Mouse (Mus musculus): ENCODE measurements around the gene Stk19. TPM values are rescaled to one million over a fixed set of nuclear protein-coding genes. Genes with fewer than 3 reads are reported as not detected.

Gene Stk19
- total and polyA plus RNA-seq, 2 experiments from 2014 or later: 25.8 to 48.6 TPM

DNA sequence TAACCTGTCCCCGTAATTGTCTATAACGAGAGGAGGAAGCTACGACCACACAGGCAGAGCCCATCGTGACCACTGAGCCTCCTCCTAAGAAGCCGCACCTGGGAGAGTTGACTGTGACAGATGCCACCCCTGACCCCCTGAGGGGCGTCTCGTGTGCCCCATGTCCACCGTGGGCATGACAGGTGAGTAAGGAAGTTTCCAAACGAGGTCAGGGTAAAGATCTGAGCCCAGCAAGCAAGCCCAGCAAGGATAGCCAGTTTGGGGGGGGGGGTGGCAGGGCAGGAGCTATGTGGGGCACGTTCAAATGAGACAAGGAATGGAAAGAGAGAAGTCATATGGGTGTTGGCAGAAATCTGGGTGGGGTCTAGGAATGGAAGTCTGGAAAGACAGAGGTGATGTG lies 41.7 kb downstream of the Stk19 start:
- H3K27ac ChIP-seq (ENCODE audit: low read depth, low read length): no peak overlapping the region
- 91% methylated on average over 10 of the region's 10 CpGs for WGBS
- no peak for TF ChIP-seq CTCF (IDR thresholded peaks at IDR 0.05)

DNA sequence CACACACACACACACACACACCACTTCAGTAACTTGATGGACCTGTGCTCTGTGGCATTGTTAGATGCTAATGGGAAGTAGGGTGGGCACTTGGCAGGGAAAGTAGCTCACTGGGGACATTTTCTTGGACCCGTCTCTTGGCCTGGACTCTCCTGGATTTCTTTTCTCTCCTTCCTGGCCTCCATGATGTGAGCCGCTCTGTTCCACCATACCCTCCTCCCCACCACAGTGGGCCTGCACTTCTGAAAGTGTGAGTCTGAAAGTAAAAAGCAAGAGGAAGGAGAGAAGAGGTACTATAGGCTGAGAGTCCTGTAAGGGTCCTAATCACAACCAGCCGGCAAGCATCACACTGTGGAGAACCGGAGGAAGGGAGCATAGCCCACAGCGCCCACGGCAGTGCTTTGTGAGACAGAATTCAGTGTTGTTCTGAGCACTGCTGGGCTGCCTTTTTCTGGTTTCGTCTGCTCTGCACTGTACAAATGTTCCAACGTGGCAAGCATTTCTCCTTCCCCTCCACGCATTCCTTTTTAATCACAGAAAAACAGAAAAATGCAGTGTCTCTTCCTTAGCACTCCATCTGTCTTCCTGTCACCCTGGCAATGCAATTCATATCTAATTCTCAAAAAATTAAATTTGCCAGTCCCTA lies 58.9 kb downstream of the Stk19 start:
- WGBS: 77% methylated on average over 9 of the region's 9 CpGs
- Histone ChIP-seq H3K4me3 (ENCODE audit: low read depth, low read length) (no peak overlapping the region), H3K9me3 (ENCODE audit: low read length) (0 out of 2 replicates have a peak, but pooled peaks cover 9% of the 10 kb centered on the region), H3K36me3 (ENCODE audit: insufficient read depth, low read length) (no peaks in the 10 kb centered on the region), H3K27ac (ENCODE audit: low read depth, low read length) (no peak overlapping the region), H3K4me1 (ENCODE audit: insufficient read depth, low read length) (no peaks in the 10 kb centered on the region), H3K4me2 (ENCODE audit: low read depth, low read length, poor library complexity, severe bottlenecking) (no peak overlapping the region), H3K9ac (replicated peaks; ENCODE audit: low read length, poor library complexity, severe bottlenecking) (no peak overlapping the region), H3K27me3 (ENCODE audit: insufficient read depth, low read length) (no peaks in the 10 kb centered on the region)
- DNase-seq (ENCODE audit: low spot score): peak; percentile 1
- ATAC-seq (ENCODE audit: low FRiP score): no peak
- no peak for TF ChIP-seq CTCF (IDR thresholded peaks at IDR 0.05)

More for the DNA sequence above, 41.7 kb downstream of the Stk19 start:
- no peak for ATAC-seq (ENCODE audit: low FRiP score)
- Histone ChIP-seq H3K9me3 (ENCODE audit: low read length) (no peaks in the 10 kb centered on the region), H3K9ac (replicated peaks; ENCODE audit: low read length, poor library complexity, severe bottlenecking) (no peak overlapping the region), H3K4me1 (ENCODE audit: insufficient read depth, low read length) (no peaks in the 10 kb centered on the region), H3K4me3 (ENCODE audit: low read depth, low read length) (no peak overlapping the region), H3K27me3 (ENCODE audit: insufficient read depth, low read length) (no peaks in the 10 kb centered on the region), H3K4me2 (ENCODE audit: low read depth, low read length, poor library complexity, severe bottlenecking) (no peak overlapping the region), H3K36me3 (ENCODE audit: insufficient read depth, low read length) (no peaks in the 10 kb centered on the region)
- DNase-seq (ENCODE audit: low spot score): no peak

Small RNA genes lying within 50 kb of the gene (microRNA-seq; reads per million reads assigned to microRNA genes)
- not detected for gene Mir6970 (ENCODE audit: borderline number of aligned reads)
- 2.3 reads per million for gene Mir6971 (ENCODE audit: borderline number of aligned reads)
- not detected for gene Mir6972 (ENCODE audit: borderline number of aligned reads)

Other genes with a start within 250 kb of the Stk19 start
Only the 30 nearest of the 39 such genes appear.
- 3.2 and 6.0 TPM in 2 replicates for gene Egfl8, start 221.0 kb downstream of the Stk19 start, total RNA-seq (2014; rRNA removed)
- gene Egfl8, start 221.0 kb downstream of the Stk19 start, polyA plus RNA-seq (2015; fragmentation: Nextera tagmentation; extraction: Ambion mirVana): 4.9 and 5.0 TPM in 2 replicates
- 21.1 and 31.0 TPM in 2 replicates for gene Ppt2, start 208.4 kb downstream of the Stk19 start, total RNA-seq (2014; rRNA removed)
- gene Ppt2, start 208.4 kb downstream of the Stk19 start, polyA plus RNA-seq (2015; fragmentation: Nextera tagmentation; extraction: Ambion mirVana): 18.0 and 20.8 TPM in 2 replicates
- 9.1 and 15.1 TPM in 2 replicates for gene Prrt1, start 207.4 kb downstream of the Stk19 start, total RNA-seq (2014; rRNA removed)
- gene Prrt1, start 207.4 kb downstream of the Stk19 start, polyA plus RNA-seq (2015; fragmentation: Nextera tagmentation; extraction: Ambion mirVana): 13.3 and 14.0 TPM in 2 replicates
- gene Fkbpl, start 192.2 kb downstream of the Stk19 start, total RNA-seq (2014; rRNA removed): 6.2 and 7.2 TPM in 2 replicates
- gene Fkbpl, start 192.2 kb downstream of the Stk19 start, polyA plus RNA-seq (2015; fragmentation: Nextera tagmentation; extraction: Ambion mirVana): 10.7 and 12.9 TPM in 2 replicates
- gene Atf6b, start 189.8 kb downstream of the Stk19 start, total RNA-seq (2014; rRNA removed): 47.9 and 57.4 TPM in 2 replicates
- gene Atf6b, start 189.8 kb downstream of the Stk19 start, polyA plus RNA-seq (2015; fragmentation: Nextera tagmentation; extraction: Ambion mirVana): 83.0 and 86.0 TPM in 2 replicates
- gene Tnxb, start 166.4 kb downstream of the Stk19 start, total RNA-seq (2014; rRNA removed): 3.5 and 4.2 TPM in 2 replicates
- gene Tnxb, start 166.4 kb downstream of the Stk19 start, polyA plus RNA-seq (2015; fragmentation: Nextera tagmentation; extraction: Ambion mirVana): 0.26 and 0.30 TPM in 2 replicates
- 1.2 and 1.5 TPM in 2 replicates for gene C4b, start 93.1 kb downstream of the Stk19 start, total RNA-seq (2014; rRNA removed)
- 0.67 and 0.76 TPM in 2 replicates for gene C4b, start 93.1 kb downstream of the Stk19 start, polyA plus RNA-seq (2015; fragmentation: Nextera tagmentation; extraction: Ambion mirVana)
- gene Cyp21a1, start 32.4 kb downstream of the Stk19 start, total RNA-seq (2014; rRNA removed): not detected in 2 replicates
- gene Cyp21a1, start 32.4 kb downstream of the Stk19 start, polyA plus RNA-seq (2015; fragmentation: Nextera tagmentation; extraction: Ambion mirVana): not detected in 2 replicates
- gene Dxo, start 74 bp upstream of the Stk19 start, total RNA-seq (2014; rRNA removed): 34.5 and 40.7 TPM in 2 replicates
- gene Dxo, start 74 bp upstream of the Stk19 start, polyA plus RNA-seq (2015; fragmentation: Nextera tagmentation; extraction: Ambion mirVana): 56.4 and 59.1 TPM in 2 replicates
- gene Skiv2l, start 13.3 kb upstream of the Stk19 start, total RNA-seq (2014; rRNA removed): 81.5 and 98.8 TPM in 2 replicates
- 45.1 and 50.2 TPM in 2 replicates for gene Skiv2l, start 13.3 kb upstream of the Stk19 start, polyA plus RNA-seq (2015; fragmentation: Nextera tagmentation; extraction: Ambion mirVana)
- 33.1 and 35.1 TPM in 2 replicates for gene Nelfe, start 13.4 kb upstream of the Stk19 start, total RNA-seq (2014; rRNA removed)
- gene Nelfe, start 13.4 kb upstream of the Stk19 start, polyA plus RNA-seq (2015; fragmentation: Nextera tagmentation; extraction: Ambion mirVana): 57.7 and 60.2 TPM in 2 replicates
- gene Cfb, start 25.6 kb upstream of the Stk19 start, total RNA-seq (2014; rRNA removed): 0.09 TPM in 1 of 2 replicates, not detected in the other
- gene Cfb, start 25.6 kb upstream of the Stk19 start, polyA plus RNA-seq (2015; fragmentation: Nextera tagmentation; extraction: Ambion mirVana): 1.0 and 1.9 TPM in 2 replicates
- gene Zbtb12, start 42.5 kb upstream of the Stk19 start, total RNA-seq (2014; rRNA removed): 36.9 and 39.1 TPM in 2 replicates
- 7.0 and 8.1 TPM in 2 replicates for gene Zbtb12, start 42.5 kb upstream of the Stk19 start, polyA plus RNA-seq (2015; fragmentation: Nextera tagmentation; extraction: Ambion mirVana)
- not detected in 2 replicates for gene Gm20547, start 45.1 kb upstream of the Stk19 start, total RNA-seq (2014; rRNA removed)
- gene Gm20547, start 45.1 kb upstream of the Stk19 start, polyA plus RNA-seq (2015; fragmentation: Nextera tagmentation; extraction: Ambion mirVana): 0.10 and 0.25 TPM in 2 replicates
- 2.9 and 3.1 TPM in 2 replicates for gene C2, start 61.3 kb upstream of the Stk19 start, total RNA-seq (2014; rRNA removed)
- 6.0 and 7.0 TPM in 2 replicates for gene C2, start 61.3 kb upstream of the Stk19 start, polyA plus RNA-seq (2015; fragmentation: Nextera tagmentation; extraction: Ambion mirVana)
- 312 and 375 TPM in 2 replicates for gene Ehmt2, start 61.5 kb upstream of the Stk19 start, total RNA-seq (2014; rRNA removed)
- 58.8 and 69.0 TPM in 2 replicates for gene Ehmt2, start 61.5 kb upstream of the Stk19 start, polyA plus RNA-seq (2015; fragmentation: Nextera tagmentation; extraction: Ambion mirVana)
- 0.49 TPM in 1 of 2 replicates, not detected in the other for gene Slc44a4, start 77.5 kb upstream of the Stk19 start, total RNA-seq (2014; rRNA removed)
- 0.11 TPM in 1 of 2 replicates, not detected in the other for gene Slc44a4, start 77.5 kb upstream of the Stk19 start, polyA plus RNA-seq (2015; fragmentation: Nextera tagmentation; extraction: Ambion mirVana)
- 43.3 and 96.3 TPM in 2 replicates for gene Neu1, start 94.3 kb upstream of the Stk19 start, total RNA-seq (2014; rRNA removed)
- 42.7 and 47.3 TPM in 2 replicates for gene Neu1, start 94.3 kb upstream of the Stk19 start, polyA plus RNA-seq (2015; fragmentation: Nextera tagmentation; extraction: Ambion mirVana)
- gene Hspa1b, start 122.3 kb upstream of the Stk19 start, total RNA-seq (2014; rRNA removed): 16.8 and 18.2 TPM in 2 replicates
- 0.47 and 0.79 TPM in 2 replicates for gene Hspa1b, start 122.3 kb upstream of the Stk19 start, polyA plus RNA-seq (2015; fragmentation: Nextera tagmentation; extraction: Ambion mirVana)
- gene Gm20481, start 133.0 kb upstream of the Stk19 start, total RNA-seq (2014; rRNA removed): not detected in 2 replicates
- gene Gm20481, start 133.0 kb upstream of the Stk19 start, polyA plus RNA-seq (2015; fragmentation: Nextera tagmentation; extraction: Ambion mirVana): not detected in 2 replicates
- gene Hspa1a, start 135.2 kb upstream of the Stk19 start, total RNA-seq (2014; rRNA removed): 34.9 TPM in 2 replicates
- gene Hspa1a, start 135.2 kb upstream of the Stk19 start, polyA plus RNA-seq (2015; fragmentation: Nextera tagmentation; extraction: Ambion mirVana): 18.2 and 19.8 TPM in 2 replicates
- gene Hspa1l, start 135.8 kb upstream of the Stk19 start, total RNA-seq (2014; rRNA removed): 1.4 and 1.6 TPM in 2 replicates
- 0.73 and 0.81 TPM in 2 replicates for gene Hspa1l, start 135.8 kb upstream of the Stk19 start, polyA plus RNA-seq (2015; fragmentation: Nextera tagmentation; extraction: Ambion mirVana)
- 17.6 and 35.3 TPM in 2 replicates for gene Lsm2, start 144.9 kb upstream of the Stk19 start, total RNA-seq (2014; rRNA removed)
- gene Lsm2, start 144.9 kb upstream of the Stk19 start, polyA plus RNA-seq (2015; fragmentation: Nextera tagmentation; extraction: Ambion mirVana): 93.0 and 94.9 TPM in 2 replicates
- 89.0 and 97.8 TPM in 2 replicates for gene Vars, start 164.0 kb upstream of the Stk19 start, total RNA-seq (2014; rRNA removed)
- 39.7 and 40.9 TPM in 2 replicates for gene Vars, start 164.0 kb upstream of the Stk19 start, polyA plus RNA-seq (2015; fragmentation: Nextera tagmentation; extraction: Ambion mirVana)
- gene Vwa7, start 179.6 kb upstream of the Stk19 start, total RNA-seq (2014; rRNA removed): 0.19 and 0.44 TPM in 2 replicates
- 0.06 and 0.14 TPM in 2 replicates for gene Vwa7, start 179.6 kb upstream of the Stk19 start, polyA plus RNA-seq (2015; fragmentation: Nextera tagmentation; extraction: Ambion mirVana)
- 0.38 TPM in 1 of 2 replicates, not detected in the other for gene Sapcd1, start 191.1 kb upstream of the Stk19 start, total RNA-seq (2014; rRNA removed)
- gene Sapcd1, start 191.1 kb upstream of the Stk19 start, polyA plus RNA-seq (2015; fragmentation: Nextera tagmentation; extraction: Ambion mirVana): 1.5 and 1.6 TPM in 2 replicates
- gene Msh5, start 209.8 kb upstream of the Stk19 start, total RNA-seq (2014; rRNA removed): 1.7 and 3.8 TPM in 2 replicates
- gene Msh5, start 209.8 kb upstream of the Stk19 start, polyA plus RNA-seq (2015; fragmentation: Nextera tagmentation; extraction: Ambion mirVana): 1.3 and 1.4 TPM in 2 replicates
- gene Clic1, start 213.0 kb upstream of the Stk19 start, total RNA-seq (2014; rRNA removed): 28.0 and 33.4 TPM in 2 replicates
- 40.0 and 41.9 TPM in 2 replicates for gene Clic1, start 213.0 kb upstream of the Stk19 start, polyA plus RNA-seq (2015; fragmentation: Nextera tagmentation; extraction: Ambion mirVana)
- 159 and 204 TPM in 2 replicates for gene Ddah2, start 222.1 kb upstream of the Stk19 start, total RNA-seq (2014; rRNA removed)
- gene Ddah2, start 222.1 kb upstream of the Stk19 start, polyA plus RNA-seq (2015; fragmentation: Nextera tagmentation; extraction: Ambion mirVana): 210 and 213 TPM in 2 replicates
- 2.4 TPM in 1 of 2 replicates, not detected in the other for gene Ly6g6c, start 228.4 kb upstream of the Stk19 start, total RNA-seq (2014; rRNA removed)
- gene Ly6g6c, start 228.4 kb upstream of the Stk19 start, polyA plus RNA-seq (2015; fragmentation: Nextera tagmentation; extraction: Ambion mirVana): not detected in 2 replicates

Data from midbrain, postnatal 0 days (tissue).